Mouse (Mus musculus) cerebellum, adult 11 months (tissue): ENCODE measurements around the gene Ccser1.
"Not testable (repeated sequence)": the region's sequence is repeated elsewhere in the genome, so short reads cannot be mapped to it uniquely, and the experiment has no call there.

Experiments
- DNase-seq: peaks from one replicate; pipeline ENCODE4 v3.0.0; 2022

The Ccser1 gene

GRCm38 (mm10) chr6:61746346-61746745 is 566.2 kb downstream of the Ccser1 start:
- DNase-seq = no peak

- no peak for DNase-seq
Measured at GRCm38 (mm10) chr6:61762135-61762534, 582.0 kb downstream of the Ccser1 start.

GRCm38 (mm10) chr6:61763379-61763778 is 583.3 kb downstream of the Ccser1 start:
- DNase-seq = no peak

- no peak for DNase-seq
Measured at GRCm38 (mm10) chr6:61765801-61766200, 585.7 kb downstream of the Ccser1 start.

GRCm38 (mm10) chr6:61767151-61767550 is 587.0 kb downstream of the Ccser1 start:
- DNase-seq = no peak

- no peak for DNase-seq
Measured at GRCm38 (mm10) chr6:61786706-61787105, 606.6 kb downstream of the Ccser1 start.

- no peak for DNase-seq
Measured at GRCm38 (mm10) chr6:61800889-61801288, 620.8 kb downstream of the Ccser1 start.

GRCm38 (mm10) chr6:61805481-61805880 is 625.4 kb downstream of the Ccser1 start:
- no peak for DNase-seq

- no peak for DNase-seq
Measured at GRCm38 (mm10) chr6:61817716-61818115, 637.6 kb downstream of the Ccser1 start.

GRCm38 (mm10) chr6:61876302-61876701 is 696.2 kb downstream of the Ccser1 start:
- no peak for DNase-seq

- no peak for DNase-seq
Measured at GRCm38 (mm10) chr6:61898238-61898637, 718.1 kb downstream of the Ccser1 start.

- DNase-seq = no peak
Measured at GRCm38 (mm10) chr6:61902715-61903114, 722.6 kb downstream of the Ccser1 start.

- no peak for DNase-seq
Measured at GRCm38 (mm10) chr6:61912896-61913295, 732.8 kb downstream of the Ccser1 start.

- DNase-seq = no peak
Measured at GRCm38 (mm10) chr6:61931622-61932021, 751.5 kb downstream of the Ccser1 start.

- DNase-seq = no peak
Measured at GRCm38 (mm10) chr6:61936656-61937055, 756.5 kb downstream of the Ccser1 start.

GRCm38 (mm10) chr6:61939236-61939635 is 759.1 kb downstream of the Ccser1 start:
- no peak for DNase-seq

GRCm38 (mm10) chr6:61953703-61954102 is 773.6 kb downstream of the Ccser1 start:
- no peak for DNase-seq

GRCm38 (mm10) chr6:61976878-61977277 is 796.8 kb downstream of the Ccser1 start:
- DNase-seq = peak; percentile 30

GRCm38 (mm10) chr6:61978379-61978778 is 798.3 kb downstream of the Ccser1 start:
- DNase-seq = no peak

- no peak for DNase-seq
Measured at GRCm38 (mm10) chr6:62014374-62014773, 834.2 kb downstream of the Ccser1 start.

- DNase-seq = no peak
Measured at GRCm38 (mm10) chr6:62044454-62044853, 864.3 kb downstream of the Ccser1 start.

- not testable (repeated sequence) for DNase-seq
Measured at GRCm38 (mm10) chr6:62045042-62045441, 864.9 kb downstream of the Ccser1 start.

- DNase-seq = no peak
Measured at GRCm38 (mm10) chr6:62055276-62055675, 875.2 kb downstream of the Ccser1 start.

GRCm38 (mm10) chr6:62066363-62067023 is 886.4 kb downstream of the Ccser1 start:
- DNase-seq = no peak

GRCm38 (mm10) chr6:62067024-62067380 is 886.9 kb downstream of the Ccser1 start:
- DNase-seq = no peak
